Mouse (Mus musculus): ENCODE measurements around the gene Igsf11. TPM values are rescaled to one million over a fixed set of nuclear protein-coding genes. Genes with fewer than 3 reads are reported as not detected.

Gene Igsf11
- total and polyA plus RNA-seq, 2 experiments from 2014 or later = 0.07 to 0.19 TPM

DNA sequence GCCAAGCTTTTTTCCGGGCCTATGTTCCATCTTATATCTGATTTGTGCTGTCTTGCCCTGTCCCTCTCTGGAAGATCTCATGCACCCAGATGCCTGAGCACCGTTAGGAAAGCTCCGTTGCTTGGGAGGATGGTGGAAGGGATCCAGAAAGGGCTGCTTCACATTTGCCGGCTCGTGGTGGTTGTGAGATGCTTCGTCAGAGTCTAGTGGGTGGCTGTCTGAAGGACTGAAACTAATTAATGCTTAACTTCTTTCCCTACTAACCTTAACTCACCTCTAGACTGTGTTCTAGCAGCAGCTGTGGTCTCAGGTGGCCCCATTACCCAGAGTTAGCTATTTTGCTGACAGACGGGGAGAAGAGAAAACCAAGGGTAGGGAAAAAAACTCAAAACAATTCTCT is 54.0 kb downstream of the Igsf11 start:
- no peaks in the 10 kb centered on the region for H3K36me3 ChIP-seq (replicated peaks; ENCODE audit: control insufficient read depth, insufficient read depth, low read length)

DNA sequence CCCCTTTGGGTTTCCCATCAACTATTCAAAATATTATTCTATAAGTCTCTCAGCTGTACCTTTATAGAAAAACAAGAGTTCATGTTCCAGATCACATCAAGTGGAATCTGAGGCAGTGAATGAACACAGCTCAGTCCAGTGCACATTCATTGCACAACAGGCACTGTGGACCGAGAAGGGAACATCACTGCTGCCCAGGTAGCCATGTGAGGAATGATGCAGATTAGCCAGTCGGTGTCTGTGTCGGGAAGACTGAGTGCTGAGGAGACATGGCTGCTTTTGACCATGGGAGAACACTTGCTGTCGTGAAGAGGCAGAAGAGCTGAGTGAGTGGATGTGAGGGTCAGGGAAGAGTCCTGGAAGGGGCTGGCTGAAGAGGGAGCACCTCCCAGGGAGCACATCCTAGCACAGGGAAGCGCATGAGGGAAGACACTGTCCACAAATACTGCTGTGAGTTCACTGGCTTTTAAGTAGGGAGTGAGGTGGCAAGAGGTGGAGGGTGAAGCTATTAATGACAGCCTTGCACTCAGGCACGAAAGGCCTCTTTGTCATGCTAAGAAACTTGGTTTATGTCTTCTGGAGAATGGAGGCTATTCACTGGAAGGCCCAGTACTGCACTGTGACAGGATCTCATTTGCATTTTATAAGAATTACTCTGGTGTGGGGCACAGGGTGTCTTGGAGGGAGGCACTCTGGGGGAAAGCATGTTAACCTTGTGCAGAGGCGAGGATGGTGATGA is 54.8 kb downstream of the Igsf11 start:
- no peak for ATAC-seq (ENCODE audit: insufficient read depth, low read depth)

More for the DNA sequence above, 54.0 kb downstream of the Igsf11 start:
- Histone ChIP-seq H3K27ac (ENCODE audit: low read depth) (no peak overlapping the region), H3K9ac (replicated peaks; ENCODE audit: low read depth, low read length) (no peak overlapping the region), H3K4me3 (ENCODE audit: low read depth, low read length) (no peak overlapping the region), H3K4me1 (ENCODE audit: control insufficient read depth, insufficient read depth) (no peaks in the 10 kb centered on the region), H3K27me3 (ENCODE audit: control insufficient read depth, insufficient read depth, low read length) (no peaks in the 10 kb centered on the region), H3K9me3 (replicated peaks; ENCODE audit: control insufficient read depth, low read length) (no peaks in the 10 kb centered on the region), H3K4me2 (ENCODE audit: low read depth, low read length) (no peak overlapping the region)
- no peak for DNase-seq (ENCODE audit: low spot score)
- no peak for ATAC-seq (ENCODE audit: insufficient read depth, low read depth)
- no peak for TF ChIP-seq CTCF (IDR thresholded peaks at IDR 0.05; ENCODE audit: low read depth)
- no peak for TF ChIP-seq EP300 (IDR thresholded peaks at IDR 0.05; ENCODE audit: low read depth)
- 54% methylated on average over 7 of the region's 7 CpGs for WGBS

DNA sequence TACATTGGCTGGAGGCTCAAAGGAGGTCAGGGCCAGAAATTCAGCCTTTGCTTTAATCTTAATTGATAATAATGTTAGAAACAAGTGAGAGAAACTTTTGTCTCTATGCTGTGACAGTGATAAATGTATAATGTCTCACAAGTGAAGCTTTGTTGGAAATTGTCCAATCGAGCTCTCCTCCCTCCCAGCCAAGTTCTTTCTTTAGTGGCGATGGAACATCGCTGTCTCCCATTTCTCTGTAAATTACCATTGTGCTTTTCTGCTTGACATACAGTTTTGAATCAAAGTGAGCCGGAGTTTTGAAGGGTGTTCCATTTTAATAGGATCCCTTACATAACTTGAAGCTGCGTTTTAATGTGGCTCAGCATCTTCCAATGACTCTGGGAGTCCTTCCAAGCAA is 56.0 kb downstream of the Igsf11 start:
- no peak for DNase-seq (ENCODE audit: low spot score)
- Histone ChIP-seq H3K27ac (ENCODE audit: low read depth) (no peak overlapping the region), H3K4me2 (ENCODE audit: low read depth, low read length) (no peak overlapping the region), H3K9me3 (replicated peaks; ENCODE audit: control insufficient read depth, low read length) (no peaks in the 10 kb centered on the region), H3K27me3 (ENCODE audit: control insufficient read depth, insufficient read depth, low read length) (no peaks in the 10 kb centered on the region), H3K9ac (replicated peaks; ENCODE audit: low read depth, low read length) (no peak overlapping the region), H3K4me1 (ENCODE audit: control insufficient read depth, insufficient read depth) (no peaks in the 10 kb centered on the region; the same call in 1 of the 2 replicates), H3K36me3 (replicated peaks; ENCODE audit: control insufficient read depth, insufficient read depth, low read length) (no peaks in the 10 kb centered on the region), H3K4me3 (ENCODE audit: low read depth, low read length) (no peak overlapping the region)
- 74% methylated on average over 5 of the region's 5 CpGs for WGBS
- no peak for TF ChIP-seq EP300 (IDR thresholded peaks at IDR 0.05; ENCODE audit: low read depth)
- TF ChIP-seq CTCF (IDR thresholded peaks at IDR 0.05; ENCODE audit: low read depth) = no peak
- ATAC-seq (ENCODE audit: insufficient read depth, low read depth) = no peak

More for the DNA sequence above, 54.8 kb downstream of the Igsf11 start:
- H3K9me3 ChIP-seq (replicated peaks; ENCODE audit: control insufficient read depth, low read length) = no peaks in the 10 kb centered on the region
- no peak overlapping the region for H3K4me3 ChIP-seq (ENCODE audit: low read depth, low read length)
- H3K36me3 ChIP-seq (replicated peaks; ENCODE audit: control insufficient read depth, insufficient read depth, low read length) = no peaks in the 10 kb centered on the region
- TF ChIP-seq CTCF (IDR thresholded peaks at IDR 0.05; ENCODE audit: low read depth) (no peak), EP300 (IDR thresholded peaks at IDR 0.05; ENCODE audit: low read depth) (no peak)
- DNase-seq (ENCODE audit: low spot score) = no peak
- H3K9ac ChIP-seq (replicated peaks; ENCODE audit: low read depth, low read length) = no peak overlapping the region
- H3K4me1 ChIP-seq (ENCODE audit: control insufficient read depth, insufficient read depth) = no peaks in the 10 kb centered on the region; the same call in 1 of the 2 replicates
- H3K27me3 ChIP-seq (ENCODE audit: control insufficient read depth, insufficient read depth, low read length) = no peaks in the 10 kb centered on the region
- H3K4me2 ChIP-seq (ENCODE audit: low read depth, low read length) = no peak overlapping the region
- H3K27ac ChIP-seq (ENCODE audit: low read depth) = no peak overlapping the region
- WGBS = 83% methylated on average over 7 of the region's 7 CpGs

DNA sequence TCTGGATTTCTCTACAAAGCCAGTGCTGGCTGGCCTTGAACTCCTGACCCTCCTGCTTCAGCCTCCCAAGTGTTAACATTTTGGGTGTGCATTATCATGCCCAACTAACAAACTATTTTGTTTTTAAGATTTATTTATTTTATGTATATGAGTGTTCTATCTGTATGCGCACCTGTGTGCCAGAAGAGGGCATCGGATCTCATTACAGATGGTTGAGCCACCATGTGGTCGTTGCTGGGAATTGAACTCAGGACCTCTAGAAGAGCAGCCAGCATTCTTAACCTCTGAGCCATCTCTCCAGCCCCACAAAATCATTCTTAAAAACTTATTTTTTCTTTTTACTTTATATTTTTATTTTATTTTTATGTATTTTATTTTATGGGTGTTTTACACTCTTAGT is 60.4 kb downstream of the Igsf11 start:
- 92% methylated on average over 3 of the region's 3 CpGs for WGBS
- TF ChIP-seq EP300 (IDR thresholded peaks at IDR 0.05; ENCODE audit: low read depth) = no peak
- 0 out of 2 replicates have a peak, but pooled peaks have one; percentile 2 for TF ChIP-seq CTCF (IDR thresholded peaks at IDR 0.05; ENCODE audit: low read depth)
- no peak overlapping the region for H3K9ac ChIP-seq (replicated peaks; ENCODE audit: low read depth, low read length)
- ATAC-seq (ENCODE audit: insufficient read depth, low read depth) (no peak), DNase-seq (ENCODE audit: low spot score) (no peak)
- H3K27me3 ChIP-seq (ENCODE audit: control insufficient read depth, insufficient read depth, low read length) = no peaks in the 10 kb centered on the region
- no peak overlapping the region for H3K27ac ChIP-seq (ENCODE audit: low read depth)
- no peak overlapping the region for H3K4me3 ChIP-seq (ENCODE audit: low read depth, low read length)
- H3K9me3 ChIP-seq (replicated peaks; ENCODE audit: control insufficient read depth, low read length) = no peaks in the 10 kb centered on the region
- H3K36me3 ChIP-seq (replicated peaks; ENCODE audit: control insufficient read depth, insufficient read depth, low read length) = no peaks in the 10 kb centered on the region
- H3K4me2 ChIP-seq (ENCODE audit: low read depth, low read length) = no peak overlapping the region
- H3K4me1 ChIP-seq (ENCODE audit: control insufficient read depth, insufficient read depth) = no peaks in the 10 kb centered on the region; the same call in 1 of the 2 replicates

DNA sequence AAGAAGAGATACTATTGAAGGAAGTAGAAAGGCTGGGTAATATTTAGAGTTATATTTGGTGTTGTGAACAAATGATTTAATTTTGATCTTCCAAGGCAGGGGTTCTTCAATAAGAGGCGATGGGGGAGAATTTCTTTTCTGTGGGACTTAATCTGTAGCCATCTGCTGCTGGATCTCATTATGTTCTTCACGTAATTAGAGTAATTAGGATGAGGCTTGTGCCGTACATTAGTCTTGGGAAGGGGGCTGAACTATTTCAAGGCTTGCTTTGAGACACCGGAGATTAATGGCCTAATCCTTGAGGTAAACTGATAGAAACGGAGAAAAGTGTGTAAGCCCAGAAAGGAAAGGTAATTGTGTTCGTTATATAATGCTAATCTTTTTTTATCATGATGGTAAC is 61.4 kb downstream of the Igsf11 start:
- no peaks in the 10 kb centered on the region; the same call in 1 of the 2 replicates for H3K4me1 ChIP-seq (ENCODE audit: control insufficient read depth, insufficient read depth)
- H3K4me3 ChIP-seq (ENCODE audit: low read depth, low read length) = no peak overlapping the region
- ATAC-seq (ENCODE audit: insufficient read depth, low read depth) = no peak
- no peak for DNase-seq (ENCODE audit: low spot score)
- no peaks in the 10 kb centered on the region for H3K9me3 ChIP-seq (replicated peaks; ENCODE audit: control insufficient read depth, low read length)
- H3K36me3 ChIP-seq (replicated peaks; ENCODE audit: control insufficient read depth, insufficient read depth, low read length) = no peaks in the 10 kb centered on the region
- H3K4me2 ChIP-seq (ENCODE audit: low read depth, low read length) = no peak overlapping the region
- no peak overlapping the region for H3K9ac ChIP-seq (replicated peaks; ENCODE audit: low read depth, low read length)
- WGBS = 86% methylated on average over 6 of the region's 6 CpGs
- H3K27ac ChIP-seq (ENCODE audit: low read depth) = no peak overlapping the region
- TF ChIP-seq CTCF (IDR thresholded peaks at IDR 0.05; ENCODE audit: low read depth) (no peak), EP300 (IDR thresholded peaks at IDR 0.05; ENCODE audit: low read depth) (no peak)
- no peaks in the 10 kb centered on the region for H3K27me3 ChIP-seq (ENCODE audit: control insufficient read depth, insufficient read depth, low read length)
